Mouse (Mus musculus) liver, embryonic 16.5 days (tissue): Measurements from ENCODE around the gene Gm20937. TPM values are rescaled to one million over a fixed set of nuclear protein-coding genes. Genes with fewer than 3 reads are reported as not detected.
"Not testable (repeated sequence)": the region's sequence is repeated elsewhere in the genome, so short reads cannot be mapped to it uniquely, and the experiment has no call there.

Experiments
- ATAC-seq: fragments of 200-750 bp; cut with Nextera tagmentation; 2 replicates; pipeline ENCODE4 v1.8.0; 2017; ENCODE audit warnings: low read depth, mild to moderate bottlenecking, moderate number of reproducible peaks, moderate library complexity
- H3K27ac ChIP-seq: fragments of 300-500 bp; sonication (generic); 2 replicates; pipeline ENCODE4 v1.5.1; 2014; ENCODE audit warnings: mild to moderate bottlenecking, low read length
- H3K27me3 ChIP-seq: fragments of 300-500 bp; sonication (generic); 2 replicates; pipeline ENCODE4 v1.6.1; 2014; ENCODE audit warnings: low read depth, low read length, mixed read lengths; ENCODE audit not compliant: control insufficient read depth, insufficient read depth
- H3K36me3 ChIP-seq: fragments of 300-500 bp; sonication (generic); 2 replicates; pipeline ENCODE4 v1.6.1; 2014; ENCODE audit warnings: mild to moderate bottlenecking; ENCODE audit not compliant: control insufficient read depth, insufficient read depth
- H3K4me1 ChIP-seq: fragments of 300-500 bp; sonication (generic); 2 replicates; pipeline ENCODE4 v1.6.1; 2014; ENCODE audit warnings: low read depth, low read length, mixed read lengths; ENCODE audit not compliant: control insufficient read depth
- H3K4me2 ChIP-seq: fragments of 300-500 bp; sonication (generic); 2 replicates; pipeline ENCODE4 v1.6.1; 2014; ENCODE audit warnings: low read depth, low read length, mixed read lengths
- H3K4me3 ChIP-seq: fragments of 300-500 bp; sonication (generic); 2 replicates; pipeline ENCODE4 v1.5.1; 2014; ENCODE audit warnings: low read depth, mild to moderate bottlenecking, low read length
- H3K9ac ChIP-seq: fragments of 300-500 bp; sonication (generic); 2 replicates; pipeline ENCODE4 v1.6.1; 2014; ENCODE audit warnings: low read depth, low read length
- H3K9me3 ChIP-seq: fragments of 300-500 bp; sonication (generic); replicated peaks from 2 replicates; pipeline ENCODE4 v1.6.1; 2016; ENCODE audit warnings: low read length; ENCODE audit not compliant: control insufficient read depth
- WGBS: fragments of 180-500 bp; shearing (Covaris S2); extraction: QIAGEN DNeasy Blood & Tissue Kit; methylation state at CpG from one replicate; pipeline ENCODE4 v1.1.7; 2014; ENCODE audit not compliant: insufficient replicate concordance; 5-methylcytosine and 5-hydroxymethylcytosine counted together
- polyA plus RNA-seq: library from polyadenylated mRNA; unstranded; fragments of >200 nt; fragmentation: Nextera tagmentation; extraction: Ambion mirVana; gene quantifications from 2 replicates; pipeline ENCODE4 v1.2.1, GENCODE M21; 2015

Gm20937 gene
- polyA plus RNA-seq, result not detected in 2 replicates

DNA sequence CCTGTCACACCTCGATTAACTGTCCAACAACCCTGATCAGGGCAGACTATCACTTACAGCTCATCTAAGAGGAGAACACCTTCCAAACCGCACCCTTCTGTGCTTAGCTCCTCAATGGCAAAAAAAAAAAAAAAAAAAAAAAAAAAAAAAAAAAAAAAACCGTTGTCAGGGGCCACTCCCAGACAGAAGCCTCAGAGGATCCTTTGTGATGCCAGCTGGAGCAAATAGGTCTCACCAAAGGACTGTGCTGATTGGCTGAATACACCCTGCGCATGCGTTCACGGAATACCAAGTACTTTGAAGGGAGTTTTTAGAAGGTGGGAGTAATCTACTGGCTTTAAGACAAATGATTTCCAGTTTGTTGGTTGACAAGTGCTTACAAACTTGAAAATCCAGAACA, at the start of gene Gm20937:
TSS of gene Gm20937 (minus strand) at position 101 of the 400 bp plus-strand sequence.
- H3K9me3 ChIP-seq, H3K4me2 ChIP-seq, H3K4me3 ChIP-seq, H3K36me3 ChIP-seq, ATAC-seq, H3K27me3 ChIP-seq, H3K9ac ChIP-seq, H3K4me1 ChIP-seq, H3K27ac ChIP-seq: not testable (repeated sequence)
- no CpG with 5 or more reads among the region's 6 CpGs for WGBS

Other genes starting within 250 kb of the Gm20937 start
- gene Gm20816, start 243.1 kb upstream of the Gm20937 start, polyA plus RNA-seq, result not detected in 2 replicates